Mouse (Mus musculus): Measurements from ENCODE around the gene Dync1i2.

DNA sequence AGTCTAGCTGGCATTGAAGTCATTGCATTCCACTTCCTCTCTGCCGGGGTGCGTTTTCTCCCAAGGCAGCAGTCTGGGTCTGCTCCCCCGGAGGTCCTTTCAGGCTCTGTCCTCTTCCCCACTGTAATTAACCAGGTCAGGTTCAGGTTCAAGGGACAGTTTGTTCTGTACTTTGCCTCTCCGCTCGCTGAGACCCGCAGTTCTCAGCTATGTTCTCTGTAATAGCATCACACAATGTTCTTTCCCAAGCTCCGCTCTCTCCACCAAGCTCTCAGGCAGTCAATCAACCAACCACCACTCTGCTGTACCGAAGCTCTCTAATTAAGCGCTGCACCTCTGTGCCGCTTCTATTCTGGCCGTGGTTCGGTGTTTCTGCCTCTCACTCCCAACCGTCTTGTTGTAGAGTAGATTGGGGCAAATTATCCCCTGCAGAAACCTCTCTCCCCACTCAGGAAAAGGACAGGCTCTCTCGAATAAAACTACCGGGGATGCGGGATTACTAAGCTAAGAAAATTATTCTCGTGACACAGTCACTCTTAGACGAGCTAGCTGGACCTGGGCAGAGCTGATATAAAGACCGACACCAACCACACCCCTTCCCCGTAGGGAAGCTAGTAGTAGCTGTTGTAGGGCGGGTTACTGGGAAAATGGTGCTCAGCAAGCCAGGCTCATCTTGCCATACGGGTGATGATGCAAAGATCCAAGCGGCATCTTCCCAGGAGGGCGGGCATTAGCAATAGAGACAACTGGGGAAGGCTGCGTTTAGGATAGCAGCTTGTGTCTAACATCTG lies 48.5 kb upstream of the Dync1i2 start:
- TF ChIP-seq CEBPB (IDR thresholded peaks at IDR 0.05; ENCODE audit: low read depth) (no peak), CTCF (IDR thresholded peaks at IDR 0.05; ENCODE audit: control insufficient read depth, insufficient read depth, insufficient read length) (no peak), MAX (IDR thresholded peaks at IDR 0.05) (no peak)
